Mouse (Mus musculus) gastrocnemius, postnatal 14 days (tissue): ENCODE measurements around the gene Cbln3. TPM values are rescaled to one million over a fixed set of nuclear protein-coding genes. Genes with fewer than 3 reads are reported as not detected.

Experiments
- DNase-seq: peaks from one replicate; pipeline ENCODE4 v3.0.0; 2021; ENCODE audit warnings: mixed read lengths
- intact Hi-C: fragments of 180-260 bp; cut with DNase I; formaldehyde crosslinking; loops from one replicate; pipeline ENCODE4 v1.15.1; 2025; ENCODE audit warnings: low total_unique reads
- total RNA-seq, 2 experiments: library from RNA; stranded (reverse); gene quantifications; 2 replicates each; pipeline ENCODE4 v1.2.3; 2021

Cbln3 gene
- total RNA-seq, 2 experiments from 2014 or later = 0.11 to 0.12 TPM

- no peak for DNase-seq
- intact Hi-C loops = no loop called here
Observed at GRCm38 (mm10) chr14:55882171-55882641, 2.0 kb downstream of the Cbln3 start.

- no peak for DNase-seq
- intact Hi-C loops = no loop called here
Observed at GRCm38 (mm10) chr14:55880982-55881381, 3.2 kb downstream of the Cbln3 start.

GRCm38 (mm10) chr14:55879623-55880022 lies 4.6 kb downstream of the Cbln3 start:
- DNase-seq = peak; percentile 61
- intact Hi-C loops = no loop called here

- no peak for DNase-seq
- intact Hi-C loops = no loop called here
Observed at GRCm38 (mm10) chr14:55878316-55878940, 5.8 kb downstream of the Cbln3 start.

- no peak for DNase-seq
- intact Hi-C loops = no loop called here
Observed at GRCm38 (mm10) chr14:55877469-55878315, 6.5 kb downstream of the Cbln3 start.

- intact Hi-C loops = loop anchor here (2.0 kb wide), 1 partner anchor 39 kb away; no protein-coding TSS in a partner anchor
- DNase-seq = peak; percentile 71
Observed at GRCm38 (mm10) chr14:55873714-55874683, 10.2 kb downstream of the Cbln3 start.

- intact Hi-C loops = loop anchor here (2.0 kb wide), 1 partner anchor 40 kb away; no protein-coding TSS in a partner anchor
- no peak for DNase-seq
Observed at GRCm38 (mm10) chr14:55873242-55873713, 10.9 kb downstream of the Cbln3 start.

- no peak for DNase-seq
- intact Hi-C loops = loop anchor here (2.0 kb wide), 1 partner anchor 40 kb away; no protein-coding TSS in a partner anchor
Observed at GRCm38 (mm10) chr14:55872551-55872950, 11.6 kb downstream of the Cbln3 start.

GRCm38 (mm10) chr14:55872039-55872438 lies 12.2 kb downstream of the Cbln3 start:
- no peak for DNase-seq
- intact Hi-C loops = loop anchor here (2.0 kb wide), 1 partner anchor 41 kb away; no protein-coding TSS in a partner anchor

GRCm38 (mm10) chr14:55869538-55869937 lies 14.7 kb downstream of the Cbln3 start:
- intact Hi-C loops = no loop called here
- no peak for DNase-seq

- intact Hi-C loops = no loop called here
- DNase-seq = no peak
Observed at GRCm38 (mm10) chr14:55868230-55869026, 15.8 kb downstream of the Cbln3 start.

- DNase-seq = no peak
- intact Hi-C loops = no loop called here
Observed at GRCm38 (mm10) chr14:55866962-55867361, 17.2 kb downstream of the Cbln3 start.

GRCm38 (mm10) chr14:55863773-55864172 lies 20.4 kb downstream of the Cbln3 start:
- DNase-seq = peak; percentile 74
- intact Hi-C loops = loop anchor here (5.0 kb wide), 1 partner anchor 41 kb away; the partner anchor contains the start of gene Nfatc4

- intact Hi-C loops = loop anchor here (5.0 kb wide), 1 partner anchor 41 kb away; the partner anchor contains the start of gene Nfatc4
- no peak for DNase-seq
Observed at GRCm38 (mm10) chr14:55862970-55863369, 21.2 kb downstream of the Cbln3 start.

- intact Hi-C loops = loop anchor here (5.0 kb wide), 1 partner anchor 40 kb away; the partner anchor contains the start of gene Nfatc4
- DNase-seq = no peak
Observed at GRCm38 (mm10) chr14:55862186-55862585, 22.0 kb downstream of the Cbln3 start.

- DNase-seq = no peak
- intact Hi-C loops = no loop called here
Observed at GRCm38 (mm10) chr14:55857588-55857987, 26.6 kb downstream of the Cbln3 start.

GRCm38 (mm10) chr14:55855101-55855561 lies 29.1 kb downstream of the Cbln3 start:
- no peak for DNase-seq
- intact Hi-C loops = no loop called here
